Mouse (Mus musculus) spleen, adult 2 months (tissue): ENCODE results near the gene Slc25a26. TPM values are rescaled to one million over a fixed set of nuclear protein-coding genes. Genes with fewer than 3 reads are reported as not detected.

Experiments used
- DNase-seq, 2 experiments: peaks; one replicate each; pipeline versions ENCODE4 v3.0.0 to v3.0.0-alpha.2; 2012 to 2021; ENCODE audit warnings: low spot score in 2 of 2, low read depth in 1 of 2
- H3K27ac ChIP-seq: fragments of 200-500 bp; 2 replicates; pipeline ENCODE4 v1.5.1; 2012; ENCODE audit warnings: low read length, inconsistent platforms; ENCODE audit not compliant: insufficient read depth
- H3K27me3 ChIP-seq: fragments of 200-500 bp; 2 replicates; pipeline ENCODE4 v1.6.1; 2012; ENCODE audit warnings: mild to moderate bottlenecking, moderate library complexity, low read length, inconsistent platforms; ENCODE audit not compliant: control insufficient read depth, insufficient read depth
- H3K36me3 ChIP-seq: fragments of 200-500 bp; 2 replicates; pipeline ENCODE4 v1.6.1; 2012; ENCODE audit warnings: mild to moderate bottlenecking, low read length, inconsistent platforms; ENCODE audit not compliant: control insufficient read depth, insufficient read depth
- H3K4me1 ChIP-seq: fragments of 200-500 bp; 2 replicates; pipeline ENCODE4 v1.6.1; 2011; ENCODE audit warnings: inconsistent platforms; ENCODE audit not compliant: control insufficient read depth, insufficient read depth, insufficient read length
- H3K4me3 ChIP-seq: fragments of 200-500 bp; 2 replicates; pipeline ENCODE4 v1.5.1; 2011; ENCODE audit warnings: mild to moderate bottlenecking, inconsistent platforms; ENCODE audit not compliant: insufficient read depth, insufficient read length; ENCODE audit errors: extremely low read depth
- CTCF ChIP-seq: fragments of 200-500 bp; IDR thresholded peaks from 2 replicates; pipeline ENCODE4 v1.5.1; 2011; ENCODE audit warnings: mild to moderate bottlenecking, inconsistent platforms; ENCODE audit not compliant: insufficient read depth, insufficient read length, insufficient replicate concordance; ENCODE audit errors: extremely low read depth
- POLR2A ChIP-seq: fragments of 200-500 bp; IDR thresholded peaks from 2 replicates; pipeline ENCODE4 v1.6.1; 2011; ENCODE audit warnings: low read depth, low read length, inconsistent platforms
- WGBS: fragments of 180-500 bp; shearing (Covaris S2); methylation state at CpG from one replicate; pipeline ENCODE4 v1.1.7; 2018; 5-methylcytosine and 5-hydroxymethylcytosine counted together
- polyA plus RNA-seq: library from polyadenylated mRNA; depleted of rRNA; stranded (reverse); fragments of >200 nt; gene quantifications from 2 replicates; pipeline ENCODE4 v1.2.3, GENCODE M21; 2012

The Slc25a26 gene
- polyA plus RNA-seq, 1 experiment = 7.6 TPM

- no peaks in the 10 kb centered on the region for H3K27me3 ChIP-seq
- TF ChIP-seq CTCF = no peak
- no peak for TF ChIP-seq POLR2A
- no peak overlapping the region for H3K27ac ChIP-seq
- H3K4me3 ChIP-seq = no peak overlapping the region
- H3K36me3 ChIP-seq = no peaks in the 10 kb centered on the region
- 83% methylated on average over 2 of the region's 2 CpGs for WGBS
- no peak for DNase-seq
- no peaks in the 10 kb centered on the region for H3K4me1 ChIP-seq
Observed at GRCm38 (mm10) chr6:94565766-94566165, 65.6 kb downstream of the Slc25a26 start.

- no peak for DNase-seq
- WGBS = 87% methylated on average over 2 of the region's 2 CpGs
- Histone ChIP-seq H3K27me3 (no peaks in the 10 kb centered on the region), H3K4me3 (no peak overlapping the region), H3K4me1 (no peaks in the 10 kb centered on the region), H3K27ac (no peak overlapping the region), H3K36me3 (no peaks in the 10 kb centered on the region)
- TF ChIP-seq CTCF = no peak
- no peak for TF ChIP-seq POLR2A
Observed at GRCm38 (mm10) chr6:94568040-94568439, 67.9 kb downstream of the Slc25a26 start.

DNA sequence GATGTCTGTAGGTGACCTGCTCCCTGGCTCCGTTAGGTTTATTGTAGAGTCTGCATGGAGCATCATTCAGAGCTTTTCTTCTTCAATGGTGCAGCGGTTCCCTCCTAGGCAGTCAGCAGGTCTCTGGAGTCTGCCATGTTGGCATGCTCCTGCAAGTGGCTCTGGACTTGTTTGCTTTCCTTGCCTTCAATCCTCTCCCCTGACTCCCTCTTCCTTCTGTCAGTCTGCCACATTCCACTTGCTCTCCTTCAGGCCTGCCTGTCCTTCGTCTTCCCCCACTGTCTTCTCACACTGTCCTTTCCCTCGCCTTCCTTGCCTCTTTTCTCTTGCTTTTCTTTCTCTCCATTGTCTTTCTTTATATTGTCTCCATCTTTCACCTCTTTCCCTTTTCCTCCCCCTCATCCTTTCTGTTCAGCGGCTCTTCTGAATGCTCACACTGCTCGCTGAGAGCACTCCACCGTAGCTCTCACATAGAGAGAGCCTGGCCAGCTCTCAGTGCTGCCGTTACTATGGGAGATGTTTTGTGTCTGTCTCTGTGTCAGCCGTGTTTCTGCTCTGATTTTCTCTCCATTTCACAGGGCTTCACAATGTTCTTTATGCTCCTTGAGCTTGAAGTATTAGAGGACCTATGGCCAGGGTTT lies 75.5 kb downstream of the Slc25a26 start:
- no peak for DNase-seq
- TF ChIP-seq CTCF (no peak), POLR2A (no peak)
- Histone ChIP-seq H3K27ac (no peak overlapping the region), H3K4me3 (no peak overlapping the region), H3K4me1 (no peaks in the 10 kb centered on the region), H3K36me3 (peaks cover 4% of the 10 kb centered on the region; the same call in 1 of the 2 replicates), H3K27me3 (no peaks in the 10 kb centered on the region)
- 90% methylated on average over 9 of the region's 9 CpGs for WGBS

- H3K36me3 ChIP-seq = peaks cover 4% of the 10 kb centered on the region; the same call in 1 of the 2 replicates
Observed at GRCm38 (mm10) chr6:94577991-94578390, 77.9 kb downstream of the Slc25a26 start.

DNA sequence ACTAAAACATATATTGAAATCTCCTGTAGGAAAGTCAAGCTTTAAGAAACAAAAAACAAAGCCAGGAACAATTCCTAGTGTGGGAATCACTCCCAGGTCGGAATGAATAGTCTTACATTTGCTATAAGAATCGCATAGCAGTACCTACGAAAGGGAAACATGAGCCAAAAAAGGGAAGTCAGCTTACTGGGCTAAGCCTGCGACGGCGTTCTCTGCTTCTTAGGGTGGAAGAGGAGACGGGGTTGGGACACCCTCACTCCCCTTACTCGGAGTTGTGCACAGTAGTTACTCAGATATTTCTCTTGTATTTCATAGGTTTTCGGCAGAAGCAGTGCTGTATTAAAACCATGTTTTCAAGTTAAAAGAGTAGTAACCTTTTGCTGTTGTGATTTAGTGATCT lies 81.9 kb downstream of the Slc25a26 start:
- Histone ChIP-seq H3K27ac (no peak overlapping the region), H3K4me1 (no peaks in the 10 kb centered on the region), H3K4me3 (no peak overlapping the region), H3K27me3 (no peaks in the 10 kb centered on the region), H3K36me3 (0 out of 2 replicates have a peak, but pooled peaks cover 2% of the 10 kb centered on the region)
- 31% methylated on average over 9 of the region's 9 CpGs for WGBS
- DNase-seq = no peak
- no peak for TF ChIP-seq CTCF
- TF ChIP-seq POLR2A = no peak

More at GRCm38 (mm10) chr6:94577991-94578390, 77.9 kb downstream of the Slc25a26 start:
- no peak overlapping the region for H3K27ac ChIP-seq
- no peaks in the 10 kb centered on the region for H3K4me1 ChIP-seq
- TF ChIP-seq POLR2A = no peak
- no peak for TF ChIP-seq CTCF
- no peak overlapping the region for H3K4me3 ChIP-seq
- 94% methylated on average over 8 of the region's 8 CpGs for WGBS
- H3K27me3 ChIP-seq = no peaks in the 10 kb centered on the region
- no peak for DNase-seq

- 92% methylated on average over 9 of the region's 9 CpGs for WGBS
- no peak overlapping the region for H3K27ac ChIP-seq
- TF ChIP-seq CTCF (no peak), POLR2A (no peak)
- no peaks in the 10 kb centered on the region for H3K4me1 ChIP-seq
- no peaks in the 10 kb centered on the region for H3K27me3 ChIP-seq
- no peak overlapping the region for H3K4me3 ChIP-seq
- no peak for DNase-seq
- 0 out of 2 replicates have a peak, but pooled peaks cover 2% of the 10 kb centered on the region for H3K36me3 ChIP-seq
Observed at GRCm38 (mm10) chr6:94584147-94584695, 84.1 kb downstream of the Slc25a26 start.

- H3K4me1 ChIP-seq = no peaks in the 10 kb centered on the region
- 85% methylated on average over 4 of the region's 4 CpGs for WGBS
- no peak overlapping the region for H3K4me3 ChIP-seq
- TF ChIP-seq POLR2A = no peak
- no peak for TF ChIP-seq CTCF
- H3K27me3 ChIP-seq = no peaks in the 10 kb centered on the region
- DNase-seq = no peak
- no peak overlapping the region for H3K27ac ChIP-seq
- H3K36me3 ChIP-seq = 0 out of 2 replicates have a peak, but pooled peaks cover 2% of the 10 kb centered on the region
Observed at GRCm38 (mm10) chr6:94584976-94585375, 84.8 kb downstream of the Slc25a26 start.
